In genomic region chr5:148486202-148486601, GRCm38 (mm10) we compare ENCODE assay signal across 23 mouse cellular contexts.
DNase-seq lines count a peak whose midpoint lies in the region; ATAC-seq and TF ChIP-seq lines count a peak whose summit lies in the region.
"Had no signal": no experiment of that assay in that cellular context is flagged by ENCODE, and none has a peak within 500 bp of the region (broad histone marks: within the 10 kb centered on the region; RNA-seq: fewer than 3 reads in every experiment).

No protein-coding gene starts in this region.

- H3K4me3 ChIP-seq in heart, embryonic 15.5 days = no peak overlapping the region
- no peak overlapping the region for H3K4me3 ChIP-seq in midbrain, embryonic 11.5 days (ENCODE audit: low read depth, low read length)
- no peak overlapping the region for H3K4me3 ChIP-seq in midbrain, embryonic 14.5 days (replicated peaks; ENCODE audit: low read depth, low read length)
- no peak overlapping the region for H3K4me3 ChIP-seq in macrophage (ENCODE audit: inconsistent target)
- H3K4me3 ChIP-seq in hindbrain, postnatal 0 days (ENCODE audit: low read length) = no peak overlapping the region
- H3K4me3 ChIP-seq: heart, adult 2 months; hindbrain, embryonic 10.5 days; liver, embryonic 12.5 days; midbrain, embryonic 12.5 days; neural tube, embryonic 12.5 days had no signal

- no peaks in the 10 kb centered on the region for H3K27me3 ChIP-seq in heart, embryonic 15.5 days
- H3K27me3 ChIP-seq in midbrain, embryonic 11.5 days (ENCODE audit: control insufficient read depth, insufficient read depth, low read length) = no peaks in the 10 kb centered on the region
- H3K27me3 ChIP-seq in midbrain, embryonic 14.5 days (ENCODE audit: control insufficient read depth, insufficient read depth, low read length) = no peaks in the 10 kb centered on the region
- H3K27me3 ChIP-seq in hindbrain, postnatal 0 days (ENCODE audit: insufficient read depth, low read length) = no peaks in the 10 kb centered on the region
- H3K27me3 ChIP-seq: liver, embryonic 12.5 days; midbrain, embryonic 12.5 days; neural tube, embryonic 12.5 days had no signal

- no peaks in the 10 kb centered on the region for H3K9me3 ChIP-seq in heart, embryonic 15.5 days (replicated peaks)
- H3K9me3 ChIP-seq in midbrain, embryonic 11.5 days (ENCODE audit: control insufficient read depth, low read length) = no peaks in the 10 kb centered on the region
- no peaks in the 10 kb centered on the region for H3K9me3 ChIP-seq in midbrain, embryonic 14.5 days (ENCODE audit: control insufficient read depth, low read length)
- no peaks in the 10 kb centered on the region for H3K9me3 ChIP-seq in hindbrain, postnatal 0 days (ENCODE audit: low read length)
- H3K9me3 ChIP-seq: hindbrain, embryonic 10.5 days; liver, embryonic 12.5 days; midbrain, embryonic 12.5 days; neural tube, embryonic 12.5 days had no signal

- intact Hi-C loops in left cerebral cortex, postnatal 10 days (cut with DNase I) = no loop called here

- no peaks in the 10 kb centered on the region for H3K79me2 ChIP-seq in macrophage (ENCODE audit: inconsistent target)

- H3K9ac ChIP-seq in heart, embryonic 15.5 days = no peak overlapping the region
- no peak overlapping the region for H3K9ac ChIP-seq in midbrain, embryonic 11.5 days (ENCODE audit: low read length)
- no peak overlapping the region for H3K9ac ChIP-seq in midbrain, embryonic 14.5 days (replicated peaks; ENCODE audit: low read length)
- H3K9ac ChIP-seq in hindbrain, postnatal 0 days (replicated peaks; ENCODE audit: low read length) = no peak overlapping the region
- H3K9ac ChIP-seq: forebrain, postnatal 0 days; liver, embryonic 12.5 days; midbrain, embryonic 12.5 days; neural tube, embryonic 12.5 days had no signal

- no peak for ATAC-seq in heart, embryonic 15.5 days (replicated peaks; ENCODE audit: insufficient number of reproducible peaks, insufficient read depth, low FRiP score, low read depth)
- ATAC-seq in midbrain, embryonic 11.5 days (ENCODE audit: low FRiP score) = no peak
- no peak for ATAC-seq in midbrain, embryonic 14.5 days (ENCODE audit: low FRiP score, low TSS enrichment)
- no peak for ATAC-seq in hindbrain, postnatal 0 days
- ATAC-seq: CD4-positive, CD25-positive, alpha-beta regulatory T cell, adult 4 months; forebrain, postnatal 0 days; hindbrain, embryonic 16.5 days; liver, embryonic 12.5 days had no signal

- no peak overlapping the region for H3K27ac ChIP-seq in heart, embryonic 15.5 days
- no peak overlapping the region for H3K27ac ChIP-seq in midbrain, embryonic 11.5 days (ENCODE audit: low read depth, low read length)
- H3K27ac ChIP-seq in midbrain, embryonic 14.5 days (replicated peaks; ENCODE audit: low read depth, low read length) = no peak overlapping the region
- H3K27ac ChIP-seq in macrophage = peak overlapping the region; percentile 50
- H3K27ac ChIP-seq in hindbrain, postnatal 0 days = no peak overlapping the region
- H3K27ac ChIP-seq: heart, adult 2 months; hindbrain, embryonic 10.5 days; kidney, postnatal 0 days; liver, embryonic 12.5 days; midbrain, embryonic 12.5 days; neural tube, embryonic 12.5 days had no signal

- no peak for TF ChIP-seq CTCF in hindbrain, postnatal 0 days (IDR thresholded peaks at IDR 0.05; ENCODE audit: low read depth)

- peak overlapping the region; percentile 16; the same call in 1 of the 2 replicates for H3K4me2 ChIP-seq in heart, embryonic 15.5 days
- H3K4me2 ChIP-seq in midbrain, embryonic 11.5 days = no peak overlapping the region
- no peak overlapping the region for H3K4me2 ChIP-seq in midbrain, embryonic 14.5 days (ENCODE audit: low read length)
- no peak overlapping the region for H3K4me2 ChIP-seq in hindbrain, postnatal 0 days (ENCODE audit: low read depth, low read length)
- H3K4me2 ChIP-seq: liver, embryonic 12.5 days; midbrain, embryonic 12.5 days; neural tube, embryonic 12.5 days had no signal

- 67% methylated on average over 11 of the region's 11 CpGs for WGBS in heart, embryonic 15.5 days
- WGBS in midbrain, embryonic 11.5 days = 90% methylated on average over 11 of the region's 11 CpGs
- WGBS in midbrain, embryonic 14.5 days = 91% methylated on average over 11 of the region's 11 CpGs
- 12% methylated on average over 11 of the region's 11 CpGs for WGBS in macrophage (ENCODE audit: missing documents)
- 89% methylated on average over 11 of the region's 11 CpGs for WGBS in hindbrain, postnatal 0 days

- no peaks in the 10 kb centered on the region for H3K36me3 ChIP-seq in heart, embryonic 15.5 days
- no peaks in the 10 kb centered on the region for H3K36me3 ChIP-seq in midbrain, embryonic 11.5 days (ENCODE audit: control insufficient read depth, insufficient read depth, low read length)
- H3K36me3 ChIP-seq in midbrain, embryonic 14.5 days (ENCODE audit: control insufficient read depth, insufficient read depth, low read length) = no peaks in the 10 kb centered on the region
- no peaks in the 10 kb centered on the region for H3K36me3 ChIP-seq in macrophage (ENCODE audit: inconsistent target)
- H3K36me3 ChIP-seq in hindbrain, postnatal 0 days (ENCODE audit: insufficient read depth, low read length) = no peaks in the 10 kb centered on the region
- H3K36me3 ChIP-seq: hindbrain, embryonic 10.5 days; liver, embryonic 12.5 days; midbrain, embryonic 12.5 days; neural tube, embryonic 12.5 days had no signal

- DNase-seq in heart, postnatal 4 days = no peak
- peak; percentile 6 for DNase-seq in midbrain, embryonic 11.5 days (ENCODE audit: low spot score, missing footprints)
- DNase-seq in midbrain, embryonic 14.5 days = no peak
- no peak for DNase-seq in kidney, adult 9 months
- DNase-seq in left cerebral cortex, postnatal 10 days (ENCODE audit: extremely low spot score in 1 of 2, low spot score in 2 of 2) = no peak
- DNase-seq in hindbrain, postnatal 0 days (ENCODE audit: low spot score) = no peak
- DNase-seq: cerebellum, adult 11-12 months; cerebellum, postnatal 10 days; forebrain, postnatal 0 days; gastrocnemius, postnatal 25 days; heart, adult 2 months; kidney, adult 11 months; thymus, adult 18-20 months; thymus, postnatal 36 days had no signal

- H3K4me1 ChIP-seq in heart, embryonic 15.5 days (replicated peaks) = peaks cover 19% of the 10 kb centered on the region
- H3K4me1 ChIP-seq in midbrain, embryonic 11.5 days (ENCODE audit: control insufficient read depth, insufficient read depth, low read length) = no peaks in the 10 kb centered on the region
- H3K4me1 ChIP-seq in midbrain, embryonic 14.5 days (ENCODE audit: control insufficient read depth, insufficient read depth, low read length) = 0 out of 2 replicates have a peak, but pooled peaks cover 4% of the 10 kb centered on the region
- H3K4me1 ChIP-seq in hindbrain, postnatal 0 days (ENCODE audit: insufficient read depth, low read length) = peaks cover 11% of the 10 kb centered on the region; the same call in 1 of the 2 replicates
- H3K4me1 ChIP-seq: neural tube, embryonic 12.5 days had no signal
